Mouse (Mus musculus) lung, embryonic 14.5 days (tissue): Measurements from ENCODE around the gene Kcnip4. TPM values are rescaled to one million over a fixed set of nuclear protein-coding genes. Genes with fewer than 3 reads are reported as not detected.

Experiments used
- ATAC-seq: fragments of 200-750 bp; cut with Nextera tagmentation; 2 replicates; pipeline ENCODE4 v1.8.0; 2017; ENCODE audit warnings: mild to moderate bottlenecking, moderate TSS enrichment, moderate library complexity; ENCODE audit not compliant: insufficient read depth
- DNase-seq: peaks from one replicate; pipeline ENCODE4 v3.0.0-alpha.2; 2015
- H3K27ac ChIP-seq: fragments of 300-500 bp; sonication (generic); 2 replicates; pipeline ENCODE4 v1.5.1; 2014; ENCODE audit warnings: low read depth, mild to moderate bottlenecking, moderate library complexity
- H3K27me3 ChIP-seq: fragments of 300-500 bp; sonication (generic); 2 replicates; pipeline ENCODE4 v1.6.1; 2014; ENCODE audit warnings: low read length, control low read depth; ENCODE audit not compliant: insufficient read depth
- H3K36me3 ChIP-seq: fragments of 300-500 bp; sonication (generic); 2 replicates; pipeline ENCODE4 v1.6.1; 2014; ENCODE audit warnings: control low read depth; ENCODE audit not compliant: insufficient read depth
- H3K4me1 ChIP-seq: fragments of 300-500 bp; sonication (generic); 2 replicates; pipeline ENCODE4 v1.6.1; 2014; ENCODE audit warnings: antibody characterized with exemption, control low read depth; ENCODE audit not compliant: insufficient read depth
- H3K4me2 ChIP-seq: fragments of 300-500 bp; sonication (generic); 2 replicates; pipeline ENCODE4 v1.6.1; 2014; ENCODE audit warnings: mild to moderate bottlenecking
- H3K4me3 ChIP-seq: fragments of 300-500 bp; sonication (generic); 2 replicates; pipeline ENCODE4 v1.5.1; 2014; ENCODE audit warnings: low read depth, low read length
- H3K9ac ChIP-seq: fragments of 300-500 bp; sonication (generic); 2 replicates; pipeline ENCODE4 v1.6.1; 2014
- H3K9me3 ChIP-seq: fragments of 300-500 bp; sonication (generic); 2 replicates; pipeline ENCODE4 v1.6.1; 2016; ENCODE audit warnings: low read depth, low read length, control low read depth
- CTCF ChIP-seq: IDR thresholded peaks from 2 replicates; pipeline ENCODE4 v1.5.1; 2016; ENCODE audit warnings: antibody characterized with exemption, low read depth
- WGBS: fragments of 180-500 bp; shearing (Covaris S2); extraction: QIAGEN DNeasy Blood & Tissue Kit; methylation state at CpG from one replicate; pipeline ENCODE4 v1.1.7; 2014; 5-methylcytosine and 5-hydroxymethylcytosine counted together
- polyA plus RNA-seq: library from polyadenylated mRNA; unstranded; fragments of >200 nt; fragmentation: Nextera tagmentation; extraction: Ambion mirVana; gene quantifications from 2 replicates; pipeline ENCODE4 v1.2.1, GENCODE M21; 2014

Gene Kcnip4
- polyA plus RNA-seq, 1 experiment from 2014 or later = 0.68 TPM

DNA sequence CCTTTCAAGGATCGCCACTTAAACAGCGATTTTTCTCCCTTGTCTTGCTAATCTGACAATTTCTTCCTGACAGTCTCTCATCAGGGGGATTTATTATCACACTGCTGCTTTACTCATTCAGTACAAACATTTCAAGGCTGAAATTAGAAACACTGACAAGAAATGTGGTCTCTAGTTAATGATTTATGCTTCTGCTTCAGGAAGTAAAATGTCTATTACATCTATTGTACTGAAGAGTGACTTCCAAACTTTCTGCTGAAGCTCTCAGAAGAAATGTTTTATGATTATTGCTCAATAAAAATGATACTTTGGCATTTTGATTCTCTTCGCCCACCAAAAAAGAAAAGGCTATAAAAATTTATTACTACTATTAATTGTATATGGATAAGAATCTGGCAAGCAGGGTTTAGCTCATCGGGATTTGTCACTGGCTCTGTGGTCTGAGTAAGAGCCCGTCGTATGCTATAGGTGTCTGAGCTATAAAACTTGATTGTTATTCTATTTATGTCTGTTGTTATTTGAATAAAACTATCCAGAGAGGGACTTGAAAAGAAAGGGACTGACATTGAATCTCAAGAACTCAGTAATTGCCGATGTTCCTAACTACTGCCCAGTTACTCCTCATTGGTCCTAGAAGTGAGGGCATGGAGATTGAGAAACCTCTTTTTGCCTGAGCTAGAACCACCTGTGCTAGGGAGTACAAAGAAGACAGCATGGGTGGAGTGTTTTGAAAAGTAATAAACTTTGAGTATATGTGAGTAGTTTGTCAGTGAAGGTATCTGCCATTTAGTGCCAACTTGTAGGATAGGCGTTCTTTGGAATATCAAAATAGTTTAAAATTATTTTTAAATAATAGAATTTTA is 844.7 kb downstream of the Kcnip4 start:
- 85% methylated on average over 8 of the region's 8 CpGs for WGBS
- Histone ChIP-seq H3K27me3 (no peaks in the 10 kb centered on the region), H3K4me3 (no peak overlapping the region), H3K36me3 (no peaks in the 10 kb centered on the region), H3K9me3 (no peaks in the 10 kb centered on the region), H3K4me2 (no peak overlapping the region), H3K9ac (no peak overlapping the region), H3K4me1 (no peaks in the 10 kb centered on the region), H3K27ac (no peak overlapping the region)
- TF ChIP-seq CTCF = no peak
- DNase-seq = no peak
- no peak for ATAC-seq

DNA sequence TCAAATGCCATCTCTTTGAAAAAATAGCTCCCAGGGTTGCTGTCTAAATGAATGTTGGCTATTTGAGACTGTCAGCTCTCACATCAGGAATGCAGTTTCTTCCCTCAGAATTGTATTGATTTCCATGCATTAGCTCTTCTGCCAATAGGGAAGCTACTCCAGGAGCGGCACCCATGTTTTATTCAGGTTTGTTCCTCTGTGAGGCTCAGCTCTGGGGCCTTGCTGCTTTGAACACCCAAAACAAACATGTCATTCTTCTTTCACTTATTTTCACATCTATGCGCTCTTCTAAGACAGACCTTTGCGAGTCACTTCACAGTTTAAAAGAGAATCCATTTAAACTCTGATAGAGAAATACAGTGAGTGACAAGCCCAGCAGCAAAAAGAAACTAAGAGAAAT is 862.2 kb downstream of the Kcnip4 start:
- ATAC-seq (no peak), DNase-seq (no peak)
- no peak for TF ChIP-seq CTCF
- H3K9ac ChIP-seq = no peak overlapping the region
- WGBS = 89% methylated on average over 3 of the region's 3 CpGs
- H3K4me3 ChIP-seq = no peak overlapping the region
- H3K27me3 ChIP-seq = no peaks in the 10 kb centered on the region
- no peaks in the 10 kb centered on the region for H3K4me1 ChIP-seq
- H3K27ac ChIP-seq = no peak overlapping the region
- H3K9me3 ChIP-seq = no peaks in the 10 kb centered on the region
- H3K4me2 ChIP-seq = no peak overlapping the region
- no peaks in the 10 kb centered on the region for H3K36me3 ChIP-seq

GRCm38 (mm10) chr5:48659975-48660374 is 864.7 kb downstream of the Kcnip4 start:
- Histone ChIP-seq H3K27me3 (no peaks in the 10 kb centered on the region), H3K4me3 (no peak overlapping the region), H3K36me3 (no peaks in the 10 kb centered on the region), H3K9ac (no peak overlapping the region), H3K4me1 (no peaks in the 10 kb centered on the region), H3K9me3 (no peaks in the 10 kb centered on the region), H3K27ac (no peak overlapping the region), H3K4me2 (no peak overlapping the region)
- DNase-seq = no peak
- ATAC-seq = no peak
- 76% methylated on average over 3 of the region's 3 CpGs for WGBS
- TF ChIP-seq CTCF = no peak

- no peak for ATAC-seq
- WGBS = 70% methylated on average over 4 of the region's 4 CpGs
- Histone ChIP-seq H3K9me3 (no peaks in the 10 kb centered on the region), H3K9ac (no peak overlapping the region), H3K27ac (no peak overlapping the region), H3K4me1 (no peaks in the 10 kb centered on the region), H3K36me3 (no peaks in the 10 kb centered on the region), H3K27me3 (no peaks in the 10 kb centered on the region), H3K4me3 (no peak overlapping the region), H3K4me2 (no peak overlapping the region)
- no peak for TF ChIP-seq CTCF
- DNase-seq = no peak
Observed at GRCm38 (mm10) chr5:48650496-48650895, 874.2 kb downstream of the Kcnip4 start.

DNA sequence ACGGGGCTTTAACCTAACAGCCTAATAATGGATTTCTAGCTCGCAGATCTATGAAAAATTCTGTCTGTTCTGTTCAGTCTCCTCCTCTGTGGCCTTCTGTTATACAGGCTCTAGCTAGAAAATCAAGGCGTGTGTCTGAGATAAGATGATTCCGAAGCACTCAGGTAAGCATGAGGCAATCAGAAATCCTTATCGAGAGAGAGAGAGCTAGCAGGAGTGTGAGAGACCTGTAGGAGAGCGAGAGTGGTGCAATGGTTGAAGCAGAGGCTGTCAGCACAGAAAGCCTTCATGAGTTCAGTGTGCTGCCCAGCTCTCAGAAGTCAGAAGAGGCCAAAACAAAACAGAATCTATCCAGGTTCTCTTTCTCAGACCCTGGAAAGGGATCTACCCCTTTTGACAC is 888.0 kb downstream of the Kcnip4 start:
- 79% methylated on average over 6 of the region's 6 CpGs for WGBS
- Histone ChIP-seq H3K36me3 (no peaks in the 10 kb centered on the region), H3K27ac (no peak overlapping the region), H3K9me3 (no peaks in the 10 kb centered on the region), H3K4me3 (no peak overlapping the region), H3K4me2 (no peak overlapping the region), H3K9ac (no peak overlapping the region), H3K4me1 (no peaks in the 10 kb centered on the region), H3K27me3 (no peaks in the 10 kb centered on the region)
- ATAC-seq = no peak
- no peak for DNase-seq
- TF ChIP-seq CTCF = no peak

GRCm38 (mm10) chr5:48633631-48634030 is 891.1 kb downstream of the Kcnip4 start:
- Histone ChIP-seq H3K4me2 (no peak overlapping the region), H3K27me3 (no peaks in the 10 kb centered on the region), H3K36me3 (no peaks in the 10 kb centered on the region), H3K4me3 (no peak overlapping the region), H3K9ac (no peak overlapping the region), H3K4me1 (no peaks in the 10 kb centered on the region), H3K27ac (no peak overlapping the region), H3K9me3 (no peaks in the 10 kb centered on the region)
- no peak for DNase-seq
- 84% methylated on average over 3 of the region's 3 CpGs for WGBS
- ATAC-seq = no peak
- TF ChIP-seq CTCF = no peak

GRCm38 (mm10) chr5:48623370-48623769 is 901.3 kb downstream of the Kcnip4 start:
- ATAC-seq = no peak
- no peak overlapping the region for H3K4me3 ChIP-seq
- H3K9me3 ChIP-seq = no peaks in the 10 kb centered on the region
- H3K27ac ChIP-seq = no peak overlapping the region
- no peaks in the 10 kb centered on the region for H3K36me3 ChIP-seq
- no peak overlapping the region for H3K4me2 ChIP-seq
- H3K27me3 ChIP-seq = no peaks in the 10 kb centered on the region
- TF ChIP-seq CTCF = no peak
- DNase-seq = no peak
- H3K4me1 ChIP-seq = no peaks in the 10 kb centered on the region
- WGBS = 81% methylated on average over 7 of the region's 7 CpGs
- no peak overlapping the region for H3K9ac ChIP-seq
